Mouse (Mus musculus) spleen, adult 2 months (tissue): ENCODE results near the gene Pwwp2b.

Experiments
- CTCF ChIP-seq: fragments of 200-500 bp; IDR thresholded peaks from 2 replicates; pipeline ENCODE4 v1.5.1; 2011; ENCODE audit warnings: mild to moderate bottlenecking, inconsistent platforms; ENCODE audit not compliant: insufficient read depth, insufficient read length, insufficient replicate concordance; ENCODE audit errors: extremely low read depth
- POLR2A ChIP-seq: fragments of 200-500 bp; IDR thresholded peaks from 2 replicates; pipeline ENCODE4 v1.6.1; 2011; ENCODE audit warnings: low read depth, low read length, inconsistent platforms

GRCm38 (mm10) chr7:139273397-139273719, 25.1 kb downstream of the Pwwp2b start:
- TF ChIP-seq CTCF = no peak
- no peak for TF ChIP-seq POLR2A
